Mouse (Mus musculus) frontal cortex, postnatal 14 days (tissue): ENCODE data around the gene Krt12.

Source experiments
- DNase-seq, 2 experiments: peaks; one replicate each; pipeline ENCODE4 v3.0.0; 2022; ENCODE audit warnings: low spot score in 2 of 2

Gene Krt12

DNA sequence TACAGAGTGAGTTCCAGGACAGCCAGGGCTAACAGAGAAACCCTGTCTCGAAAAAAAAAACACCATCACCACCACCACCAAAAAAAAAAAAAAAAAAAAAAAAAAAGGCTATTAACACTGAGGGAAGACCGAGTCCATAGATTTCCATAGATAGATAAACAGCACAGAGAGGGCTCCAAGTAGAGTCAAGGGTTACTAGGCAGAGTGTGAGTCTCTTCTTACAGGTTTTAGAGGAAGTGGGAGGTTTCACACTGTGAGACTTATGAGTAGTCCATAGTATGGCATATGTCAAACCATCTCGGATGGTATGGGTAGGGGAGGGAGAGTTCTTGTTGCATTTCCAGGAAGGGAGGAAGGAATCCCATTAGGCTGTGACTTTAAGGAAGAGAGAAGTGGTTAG is 24.0 kb downstream of the Krt12 start:
- no peak for DNase-seq

DNA sequence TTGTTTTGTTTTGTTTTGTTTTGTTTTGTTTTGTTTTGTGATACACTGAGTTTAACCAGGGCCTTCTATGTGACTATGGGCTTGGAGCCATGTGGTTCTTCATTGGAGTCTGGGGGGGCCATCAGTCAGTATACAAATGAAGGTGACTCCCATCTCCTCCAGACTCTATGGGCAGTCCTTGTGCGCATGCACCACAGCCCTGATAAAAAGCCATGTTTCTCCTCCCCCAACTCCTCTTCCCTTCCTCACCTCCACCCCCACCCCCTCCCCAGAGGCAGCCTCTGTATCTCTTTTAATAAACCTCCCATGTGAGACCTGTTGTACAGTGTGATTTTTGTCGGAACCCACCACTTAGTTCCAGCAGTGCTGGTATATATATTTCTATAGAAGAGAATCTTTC is 25.4 kb downstream of the Krt12 start:
- no peak for DNase-seq

DNA sequence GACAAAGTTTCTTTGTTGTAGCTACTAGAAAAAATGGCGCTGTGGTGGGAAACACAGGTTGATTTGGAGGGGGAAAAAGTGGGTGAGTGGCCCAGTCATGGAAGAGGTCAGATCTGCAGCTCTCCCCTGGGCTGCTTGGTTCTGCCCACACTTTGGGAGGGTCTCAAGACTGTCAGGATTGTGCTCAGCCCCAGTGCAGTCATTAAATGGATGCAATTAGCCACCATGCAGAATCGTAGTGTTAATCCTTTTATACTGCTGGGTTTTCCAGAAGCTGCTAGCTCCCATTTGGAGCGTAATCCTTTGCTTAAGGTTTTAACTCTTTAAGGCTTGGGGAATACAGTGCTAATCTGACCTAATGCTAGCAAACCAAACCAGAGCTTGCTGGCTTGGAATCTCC is 26.0 kb downstream of the Krt12 start:
- no peak for DNase-seq

DNA sequence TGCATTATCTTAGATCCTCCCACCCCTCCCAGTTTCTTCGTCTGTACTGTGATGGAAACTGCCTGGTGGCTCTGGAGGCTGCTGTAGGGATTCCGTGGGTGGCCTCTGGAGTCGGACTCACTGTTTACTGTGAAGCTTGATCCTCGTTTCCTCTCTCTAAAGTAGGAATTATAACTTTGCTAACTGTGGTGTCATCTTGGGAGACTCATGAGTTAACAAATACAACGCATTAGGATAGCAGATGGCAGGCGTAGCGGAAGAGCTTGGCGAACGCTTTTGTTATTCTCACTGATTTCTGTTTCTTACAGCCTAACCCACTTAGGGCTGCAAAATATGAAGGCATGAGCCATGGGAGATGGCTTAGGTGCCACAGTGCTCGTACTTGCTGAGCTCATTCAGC is 29.6 kb downstream of the Krt12 start:
- no peak for DNase-seq

DNA sequence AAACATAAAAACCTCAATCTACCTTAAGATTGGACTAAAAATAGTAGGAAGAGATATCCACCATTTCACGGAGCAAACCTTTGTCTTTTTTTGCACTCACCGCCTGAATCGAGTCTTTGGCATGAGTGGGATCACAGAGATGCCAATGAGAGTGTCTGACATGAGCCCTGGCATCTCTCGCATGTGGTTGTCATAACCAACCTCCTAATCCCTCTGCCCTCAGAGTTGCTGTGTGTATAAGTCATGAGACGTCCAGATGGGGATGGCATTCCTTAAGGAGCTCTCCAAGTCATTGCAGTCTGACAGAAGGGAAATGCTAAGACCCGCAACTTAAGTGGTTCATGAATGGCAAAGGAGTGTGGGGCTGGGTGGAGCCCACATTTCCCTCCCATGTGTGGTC is 30.7 kb downstream of the Krt12 start:
- no peak for DNase-seq

DNA sequence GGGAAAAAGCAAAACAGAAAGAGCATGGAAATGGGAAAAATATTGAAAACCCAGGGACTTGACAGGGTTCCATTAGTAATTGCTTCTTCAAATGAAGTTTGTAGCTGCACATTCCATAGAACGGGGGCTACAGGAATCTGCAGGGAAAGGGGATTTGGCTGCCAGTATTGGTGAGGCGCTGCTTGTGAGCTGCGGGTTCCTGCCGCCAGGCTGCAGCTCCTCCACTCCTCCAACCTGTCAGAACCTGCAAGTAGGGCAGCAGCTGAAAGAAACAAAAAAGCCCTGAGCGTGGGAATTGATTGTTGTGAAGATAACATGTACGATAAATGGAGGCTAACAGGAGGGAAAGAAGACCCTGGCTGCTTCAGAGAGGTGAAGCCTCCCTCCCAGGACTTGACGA is 31.2 kb downstream of the Krt12 start:
- no peak for DNase-seq

DNA sequence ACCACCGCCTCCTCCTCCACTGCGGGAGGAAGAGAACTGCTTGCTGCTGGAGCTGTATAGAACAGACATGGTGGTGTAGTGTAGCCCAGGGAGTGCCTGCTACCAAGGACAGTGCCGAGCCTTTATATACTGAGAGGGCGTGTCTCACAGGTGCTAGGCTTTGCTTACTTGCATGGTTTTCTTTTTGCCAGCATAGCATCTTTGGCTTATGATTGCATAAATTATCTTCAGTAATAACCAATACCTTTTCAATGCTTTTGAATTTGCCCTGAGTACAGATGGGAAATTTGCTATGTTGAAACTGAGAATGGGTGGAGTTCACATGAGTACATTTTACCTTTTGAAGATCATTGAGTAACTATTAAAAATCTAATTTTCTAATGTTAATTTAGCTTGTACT is 32.8 kb downstream of the Krt12 start, which contains the start of gene Krt10:
Gene Krt10 (minus strand): TSS at position 101 of the 400 bp plus-strand sequence.
- DNase-seq, result no peak

DNA sequence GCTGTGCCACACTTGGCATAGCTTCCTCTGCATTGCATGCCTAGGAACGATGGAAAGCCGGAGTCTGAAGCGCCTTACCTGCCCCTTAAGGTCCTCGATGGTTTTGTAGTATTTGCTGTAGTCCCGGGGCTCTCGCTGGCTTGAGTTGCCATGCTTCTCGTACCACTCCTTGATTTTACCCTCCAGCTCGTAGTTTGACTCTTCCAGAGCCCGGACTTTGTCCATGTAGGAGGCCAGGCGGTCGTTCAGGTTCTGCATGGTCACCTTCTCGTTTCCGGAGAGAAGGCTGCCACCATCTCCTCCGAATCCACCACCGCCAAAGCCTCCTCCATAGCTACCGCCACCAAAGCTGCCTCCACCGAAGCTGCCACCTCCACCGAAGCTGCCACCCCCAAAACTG is 33.4 kb downstream of the Krt12 start:
- DNase-seq, result no peak

DNA sequence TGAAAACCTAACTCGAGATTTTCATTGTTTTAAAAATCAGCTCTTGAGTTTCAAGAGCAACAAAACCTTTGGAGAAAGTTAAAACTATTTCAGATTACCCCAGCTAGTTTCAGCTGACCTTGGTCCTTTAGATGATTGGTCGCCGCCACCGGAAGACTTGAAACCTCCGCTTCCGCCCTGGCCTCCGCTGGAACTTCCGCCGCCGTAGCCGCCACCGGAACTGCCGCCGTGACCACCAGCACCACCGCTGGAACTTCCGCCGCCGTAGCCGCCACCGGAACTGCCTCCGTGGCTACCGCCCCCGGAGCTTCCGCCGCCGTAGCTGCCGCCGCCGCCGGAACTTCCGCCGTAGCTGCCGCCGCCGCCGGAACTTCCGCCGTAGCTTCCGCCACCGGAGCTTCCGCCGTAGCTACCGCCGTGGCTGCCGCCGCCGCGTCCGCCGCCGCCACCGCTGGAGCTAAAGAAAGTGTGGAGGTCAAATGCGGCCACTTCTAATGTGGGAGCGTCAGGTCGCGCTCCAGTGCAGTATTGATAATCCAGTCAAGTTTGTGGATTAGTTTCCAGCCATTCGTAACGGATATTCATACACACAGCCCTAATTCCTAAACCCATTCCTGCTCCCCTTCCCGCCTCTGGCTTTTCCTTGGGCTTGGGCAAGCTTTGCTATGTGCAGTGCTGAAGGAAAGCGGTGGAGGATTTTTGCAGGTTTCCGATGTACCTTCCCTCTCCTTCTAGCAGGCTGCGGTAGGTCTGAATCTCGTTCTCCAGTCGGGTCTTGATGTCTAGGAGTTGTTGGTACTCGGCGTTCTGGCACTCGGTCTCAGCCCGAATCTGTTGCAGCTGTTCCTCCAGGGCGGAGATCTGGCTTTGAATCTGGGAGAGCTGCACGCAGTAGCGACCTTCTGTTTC is 36.0 kb downstream of the Krt12 start:
- DNase-seq, result peak; percentile 72 to 74

DNA sequence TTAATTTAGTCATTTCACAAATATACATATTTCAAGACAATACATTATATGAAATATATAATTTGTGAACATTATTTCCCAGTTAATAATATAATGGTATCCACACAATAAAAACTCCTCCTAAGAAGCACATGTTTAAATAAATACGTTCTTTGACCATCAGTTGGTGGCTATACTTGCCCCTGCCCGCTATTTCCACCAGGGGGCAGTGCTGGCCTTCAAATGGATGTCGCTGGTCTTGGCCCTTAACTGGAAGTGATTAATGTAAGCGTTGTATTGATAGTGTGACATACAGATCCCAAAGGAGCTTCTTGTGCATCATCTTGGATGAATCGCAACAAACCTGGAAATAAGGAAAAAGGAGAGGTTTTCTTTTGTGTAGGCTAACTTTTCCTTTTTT is 42.5 kb downstream of the Krt12 start:
- DNase-seq, result peak; percentile 40 to 66

DNA sequence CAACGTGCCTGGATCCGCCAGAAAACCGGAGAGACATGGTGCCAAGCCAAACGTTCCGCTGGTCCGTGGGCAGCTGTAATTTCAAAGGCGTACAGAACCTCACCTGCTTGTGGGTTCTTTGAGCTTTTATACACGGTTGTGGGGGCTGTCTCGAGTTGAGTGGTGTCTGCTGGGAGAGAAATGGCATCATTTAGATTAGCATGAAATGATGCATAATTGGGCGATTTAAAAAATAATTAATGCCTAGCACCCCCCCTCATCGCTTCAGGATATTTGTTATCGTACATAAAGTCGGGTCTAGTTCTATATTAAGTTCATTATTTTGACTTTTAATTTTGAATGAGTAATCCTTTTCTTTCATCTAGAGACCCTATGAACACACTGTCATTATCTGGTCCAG is 47.3 kb downstream of the Krt12 start, which contains the start of gene Krt28:
Gene Krt28 (minus strand): TSS at position 101 of the 400 bp plus-strand sequence.
- no peak for DNase-seq

DNA sequence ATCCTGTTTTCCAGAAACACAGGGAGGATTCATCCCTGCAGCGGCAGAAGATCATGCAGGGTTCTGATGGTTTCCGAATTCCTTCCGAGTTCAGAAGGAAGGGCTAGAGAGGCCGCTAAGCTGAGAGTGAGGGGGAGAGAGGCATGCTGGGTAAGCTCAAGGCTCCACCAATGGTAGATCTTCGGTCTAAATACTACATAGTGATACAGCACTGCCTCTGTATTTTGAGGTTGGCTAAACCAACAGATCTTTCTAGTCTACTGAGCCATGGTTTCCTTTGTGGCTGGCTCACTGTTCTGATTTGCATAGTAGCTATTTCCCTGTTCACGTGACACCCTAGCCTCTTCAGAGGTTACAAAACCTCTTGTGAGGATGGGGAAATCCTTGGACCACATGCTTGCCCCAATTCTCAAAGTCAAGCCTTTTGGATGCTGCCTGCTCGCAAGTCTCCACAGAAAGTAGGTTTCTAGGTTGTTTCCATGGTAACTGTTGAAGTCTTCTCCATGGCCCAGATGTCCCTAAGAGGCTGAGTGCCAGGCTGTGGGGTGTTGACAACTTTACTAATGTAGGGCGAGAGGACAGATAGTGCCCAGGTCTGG is 52.1 kb downstream of the Krt12 start:
- peak; percentile 31 to 57 for DNase-seq

DNA sequence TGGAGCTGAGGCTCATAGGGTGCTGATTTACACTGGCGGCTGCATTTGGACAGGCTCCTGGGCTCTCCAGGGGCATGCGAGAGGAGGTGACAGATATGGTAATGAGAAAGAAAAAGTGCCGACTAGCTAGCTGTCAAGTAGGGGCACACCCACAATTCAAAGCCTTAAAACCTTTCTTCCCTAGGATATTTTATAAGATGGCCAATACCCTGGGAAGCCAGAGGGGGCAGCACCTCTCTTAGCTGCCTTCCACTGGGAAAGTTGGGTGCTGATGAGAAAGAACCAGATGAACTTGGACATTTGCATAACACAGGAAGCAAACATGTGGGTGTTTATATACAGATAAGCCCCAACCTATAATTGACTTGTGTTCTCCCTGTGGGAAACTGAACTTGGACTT is 52.8 kb downstream of the Krt12 start:
- DNase-seq, result no peak

DNA sequence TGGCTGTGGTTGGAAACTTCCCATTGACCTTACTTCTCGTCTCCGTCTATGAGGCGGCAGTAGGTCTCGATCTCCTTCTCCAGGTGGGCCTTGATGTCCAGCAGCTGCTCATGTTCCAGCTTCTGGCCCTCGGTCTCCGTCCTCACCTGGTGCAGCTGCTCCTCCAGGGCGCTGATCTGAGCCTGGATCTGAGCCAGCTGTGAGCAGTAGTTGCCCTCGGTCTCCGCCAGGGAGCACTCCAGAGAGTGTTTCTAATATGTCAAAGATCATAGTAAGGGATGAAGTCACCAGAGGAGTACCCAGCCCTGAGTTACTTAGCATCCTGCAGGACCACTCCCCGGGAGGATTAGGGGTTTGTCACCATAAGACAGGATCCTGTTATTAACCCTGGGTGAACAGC is 55.3 kb downstream of the Krt12 start:
- no peak for DNase-seq
